Comparison of ENCODE assay signal across 12 mouse cellular contexts in the genomic region with DNA sequence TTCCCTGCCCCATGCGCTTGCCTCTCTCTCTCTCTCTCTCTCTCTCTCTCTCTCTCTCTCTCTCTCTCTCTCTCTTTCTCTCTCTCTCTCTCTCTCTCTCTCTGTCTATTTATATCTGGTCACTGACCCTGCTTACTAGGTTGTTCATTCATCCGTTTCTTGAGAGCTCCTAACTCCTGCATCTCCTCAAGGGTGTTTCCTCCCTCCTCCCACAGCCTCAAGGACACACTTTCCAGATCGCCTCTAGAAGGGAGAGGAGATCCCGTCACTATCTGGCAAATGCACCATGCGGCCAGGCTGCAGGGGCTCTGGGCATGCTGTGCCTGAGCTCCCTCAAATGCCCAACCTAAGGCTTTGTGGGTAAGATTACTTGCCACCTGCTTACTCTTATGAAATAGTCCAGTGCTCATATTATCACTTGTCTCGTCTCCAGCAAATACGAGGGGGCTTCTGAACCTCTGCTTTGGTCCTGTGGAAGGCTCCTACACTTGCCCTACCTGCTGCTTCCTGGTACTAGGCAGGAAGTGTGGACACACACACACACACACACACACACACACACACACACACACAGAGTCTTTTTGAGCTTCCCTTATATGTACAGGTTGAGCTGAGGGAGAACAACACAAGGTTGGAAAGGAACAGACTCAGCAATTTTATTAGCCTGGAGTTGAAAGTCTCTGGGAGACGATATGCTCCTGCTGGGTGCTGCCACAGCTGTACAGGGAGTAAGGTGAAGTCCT. TPM values are rescaled to one million over a fixed set of nuclear protein-coding genes. Genes with fewer than 3 reads are reported as not detected.
A peak's percentile ranks its signal among the peaks of the same experiment; 100 is the strongest.
DNase-seq lines count a peak whose midpoint lies in the region; ATAC-seq and TF ChIP-seq lines count a peak whose summit lies in the region.
"Had no signal": no experiment of that assay in that cellular context is flagged by ENCODE, and none has a peak within 500 bp of the region (broad histone marks: within the 10 kb centered on the region; RNA-seq: fewer than 3 reads in every experiment).

No protein-coding gene starts in this region.

- 36% methylated on average over 8 of the region's 8 CpGs for WGBS in heart, embryonic 14.5 days
- WGBS in heart, postnatal 0 days, result 28% methylated on average over 8 of the region's 8 CpGs

- H3K4me2 ChIP-seq in heart, embryonic 14.5 days (ENCODE audit: low read length), result peak overlapping the region; percentile 52
- peak overlapping the region; percentile 59 for H3K4me2 ChIP-seq in heart, postnatal 0 days (ENCODE audit: low read depth, low read length)

- no peak for DNase-seq in heart, adult 8-10 months (ENCODE audit: low spot score)
- DNase-seq in T-cell, adult 2 months (ENCODE audit: low spot score), result peak; percentile 27
- DNase-seq in heart, postnatal 0 days (ENCODE audit: low spot score), result peak; percentile 26
- DNase-seq in naive thymus-derived CD4-positive, alpha-beta T cell, adult 2 months (ENCODE audit: low read depth), result peak; percentile 57
- no peak for DNase-seq in layer of hippocampus, adult 9-11 months
- DNase-seq in thymus, adult 18-20 months, result no peak

- peaks cover 6% of the 10 kb centered on the region for H3K36me3 ChIP-seq in heart, embryonic 14.5 days (ENCODE audit: control insufficient read depth, insufficient read depth, low read length)
- no peaks in the 10 kb centered on the region for H3K36me3 ChIP-seq in heart, postnatal 0 days (replicated peaks; ENCODE audit: control insufficient read depth, insufficient read depth, low read length)

- peak overlapping the region; percentile 51 for H3K9ac ChIP-seq in heart, embryonic 14.5 days (ENCODE audit: low read length)
- peak overlapping the region; percentile 22; the same call in 1 of the 2 replicates for H3K9ac ChIP-seq in heart, postnatal 0 days (replicated peaks; ENCODE audit: low read depth, low read length)

- TF ChIP-seq CTCF in heart, postnatal 0 days (IDR thresholded peaks at IDR 0.05; ENCODE audit: low read depth), result no peak

- ATAC-seq in heart, embryonic 14.5 days (ENCODE audit: insufficient number of reproducible peaks, insufficient read depth, low FRiP score, low read depth), result no peak
- no peak for ATAC-seq in heart, postnatal 0 days (ENCODE audit: insufficient read depth, low read depth)

- H3K9me3 ChIP-seq in heart, embryonic 14.5 days (ENCODE audit: control insufficient read depth, low read length), result no peaks in the 10 kb centered on the region
- no peaks in the 10 kb centered on the region for H3K9me3 ChIP-seq in heart, postnatal 0 days (replicated peaks; ENCODE audit: control insufficient read depth, low read length)
- H3K9me3 ChIP-seq: hindbrain, embryonic 10.5 days had no signal

- peak overlapping the region in 1 of 2 experiments; percentile 2; a peak in 1 of 4 replicates for H3K4me3 ChIP-seq in heart, embryonic 14.5 days (ENCODE audit: control insufficient read depth in 1 of 2, insufficient read depth in 1 of 2, low read depth in 1 of 2, low read length in 2 of 2)
- H3K4me3 ChIP-seq in heart, postnatal 0 days (ENCODE audit: low read depth, low read length), result peak overlapping the region; percentile 18; the same call in 1 of the 2 replicates
- H3K4me3 ChIP-seq: erythroblast, embryonic 14.5 days; hindbrain, embryonic 10.5 days; megakaryocyte, embryonic 14.5 days had no signal

- H3K27ac ChIP-seq in heart, embryonic 14.5 days (replicated peaks in 1 of 2; ENCODE audit: control insufficient read depth in 1 of 2, insufficient read depth in 1 of 2, low read depth in 2 of 2, low read length in 2 of 2), result peak overlapping the region; percentile 58 to 81
- H3K27ac ChIP-seq in heart, postnatal 0 days (ENCODE audit: low read depth), result peak overlapping the region; percentile 67; the same call in 1 of the 2 replicates
- H3K27ac ChIP-seq: hindbrain, embryonic 10.5 days had no signal

- no peak for TF ChIP-seq EP300 in heart, postnatal 0 days (IDR thresholded peaks at IDR 0.05; ENCODE audit: low read depth)

- H3K27me3 ChIP-seq in heart, embryonic 14.5 days (ENCODE audit: control insufficient read depth, insufficient read depth, low read length), result no peaks in the 10 kb centered on the region
- no peaks in the 10 kb centered on the region for H3K27me3 ChIP-seq in heart, postnatal 0 days (ENCODE audit: control insufficient read depth, insufficient read depth, low read length)

- peaks cover 46 to 56% of the 10 kb centered on the region in 2 experiments for H3K4me1 ChIP-seq in heart, embryonic 14.5 days (ENCODE audit: control insufficient read depth in 2 of 2, insufficient read depth in 2 of 2, low read length in 2 of 2)
- H3K4me1 ChIP-seq in heart, postnatal 0 days (ENCODE audit: control insufficient read depth, insufficient read depth), result peaks cover 26% of the 10 kb centered on the region

RNA-seq across cellular contexts. Expression of a gene that starts 3.4 kb away (rescaled TPM):
- polyA plus RNA-seq in heart, embryonic 14.5 days (2014; fragmentation: Nextera tagmentation; extraction: Ambion mirVana), result 39.4 and 45.3 TPM in 2 replicates
- 100 to 1,000 TPM in 1 of 4 experiments, 10 to 100 TPM in 3; 62.1 to 108 (median 77.5) TPM for total RNA-seq in heart, adult 8-10 months (2022)
- 56.8 and 72.8 TPM in 2 replicates for total RNA-seq in heart, postnatal 0 days (2014; rRNA removed; ENCODE audit: low replicate concordance)
- polyA plus RNA-seq in heart, postnatal 0 days (2015; fragmentation: Nextera tagmentation; extraction: Ambion mirVana), result 65.7 and 71.8 TPM in 2 replicates
- polyA plus RNA-seq: erythroblast, embryonic 14.5 days had no signal

RNA-seq across cellular contexts. Expression of a gene that starts 14.6 kb away (rescaled TPM):
- 3.5 and 4.9 TPM in 2 replicates for polyA plus RNA-seq in heart, embryonic 14.5 days (2014; fragmentation: Nextera tagmentation; extraction: Ambion mirVana)
- 10 to 100 TPM; 17.7 to 20.1 (median 18.8) TPM for total RNA-seq in heart, adult 8-10 months (2022)
- 3.9 and 7.6 TPM in 2 replicates for total RNA-seq in heart, postnatal 0 days (2014; rRNA removed; ENCODE audit: low replicate concordance)
- polyA plus RNA-seq in heart, postnatal 0 days (2015; fragmentation: Nextera tagmentation; extraction: Ambion mirVana), result 3.8 and 5.8 TPM in 2 replicates

RNA-seq across cellular contexts. Expression of a gene that starts 20.2 kb away (rescaled TPM):
- 1.3 TPM in 1 of 2 replicates, not detected in the other for polyA plus RNA-seq in heart, embryonic 14.5 days (2014; fragmentation: Nextera tagmentation; extraction: Ambion mirVana)
- total RNA-seq in heart, adult 8-10 months (2022), result not detected
- not detected in 2 replicates for total RNA-seq in heart, postnatal 0 days (2014; rRNA removed; ENCODE audit: low replicate concordance)
- polyA plus RNA-seq in heart, postnatal 0 days (2015; fragmentation: Nextera tagmentation; extraction: Ambion mirVana), result not detected in 2 replicates
- total RNA-seq: layer of hippocampus, postnatal 14 days had no signal
- polyA plus RNA-seq: erythroblast, embryonic 14.5 days; hindbrain, embryonic 10.5 days; limb, embryonic 11.5 days had no signal

RNA-seq across cellular contexts. Expression of a gene that starts 24.4 kb away (rescaled TPM):
- polyA plus RNA-seq in heart, embryonic 14.5 days (2014; fragmentation: Nextera tagmentation; extraction: Ambion mirVana), result 23.4 and 25.4 TPM in 2 replicates
- 10 to 100 TPM; 35.5 to 40.9 (median 36.3) TPM for total RNA-seq in heart, adult 8-10 months (2022)
- 49.7 and 50.3 TPM in 2 replicates for total RNA-seq in heart, postnatal 0 days (2014; rRNA removed; ENCODE audit: low replicate concordance)
- 16.6 and 17.5 TPM in 2 replicates for polyA plus RNA-seq in heart, postnatal 0 days (2015; fragmentation: Nextera tagmentation; extraction: Ambion mirVana)

RNA-seq across cellular contexts. Expression of a gene that starts 24.5 kb away (rescaled TPM):
- 0.84 TPM in 1 of 2 replicates, not detected in the other for polyA plus RNA-seq in heart, embryonic 14.5 days (2014; fragmentation: Nextera tagmentation; extraction: Ambion mirVana)
- total RNA-seq in heart, adult 8-10 months (2022), result 1 to 10 TPM in 2 of 4 experiments, not detected in 2; 1.0 to 2.8 TPM
- total RNA-seq in heart, postnatal 0 days (2014; rRNA removed; ENCODE audit: low replicate concordance), result not detected in 2 replicates
- not detected in 2 replicates for polyA plus RNA-seq in heart, postnatal 0 days (2015; fragmentation: Nextera tagmentation; extraction: Ambion mirVana)
- total RNA-seq: layer of hippocampus, postnatal 14 days had no signal
- polyA plus RNA-seq: erythroblast, embryonic 14.5 days; limb, embryonic 11.5 days had no signal

Comparison
In these comparisons a context has a peak if more than half of its experiments do, and no peak if none do; other contexts are left out.
1. DNase-seq: peak in T-cell, adult 2 months (single experiment), heart, postnatal 0 days (single experiment) and naive thymus-derived CD4-positive, alpha-beta T cell, adult 2 months (single experiment); none in heart, adult 8-10 months (single experiment), layer of hippocampus, adult 9-11 months (single experiment) and thymus, adult 18-20 months (0 of 2).